Mouse (Mus musculus) liver, adult 2 months (tissue): ENCODE measurements around the gene Tmem29. TPM values are rescaled to one million over a fixed set of nuclear protein-coding genes. Genes with fewer than 3 reads are reported as not detected.
"Not testable (repeated sequence)": the region's sequence is repeated elsewhere in the genome, so short reads cannot be mapped to it uniquely, and the experiment has no call there.

Experiments
- DNase-seq: peaks from one replicate; pipeline ENCODE4 v3.0.0-alpha.2; 2011; ENCODE audit warnings: low read depth, low spot score; ENCODE audit errors: extremely low read depth
- H3K27ac ChIP-seq: fragments of 200-500 bp; replicated peaks from 2 replicates; pipeline ENCODE4 v1.5.1; 2012; ENCODE audit warnings: low read depth, mild to moderate bottlenecking, control low read depth, inconsistent platforms, low read length; ENCODE audit not compliant: insufficient read depth
- H3K27me3 ChIP-seq: fragments of 200-500 bp; 2 replicates; pipeline ENCODE4 v1.6.1; 2012; ENCODE audit warnings: mild to moderate bottlenecking, moderate library complexity, low read length, inconsistent platforms; ENCODE audit not compliant: control insufficient read depth, insufficient read depth
- H3K36me3 ChIP-seq: fragments of 200-500 bp; 2 replicates; pipeline ENCODE4 v1.6.1; 2012; ENCODE audit warnings: low read length, inconsistent platforms; ENCODE audit not compliant: control insufficient read depth, insufficient read depth
- H3K4me1 ChIP-seq: fragments of 200-500 bp; 2 replicates; pipeline ENCODE4 v1.6.1; 2011; ENCODE audit warnings: low read length; ENCODE audit not compliant: control insufficient read depth, insufficient read depth
- H3K4me3 ChIP-seq: fragments of 200-500 bp; 2 replicates; pipeline ENCODE4 v1.5.1; 2011; ENCODE audit warnings: low read depth, mild to moderate bottlenecking, control low read depth, low read length, moderate library complexity; ENCODE audit not compliant: insufficient read depth
- H3K79me2 ChIP-seq: fragments of 200-500 bp; 2 replicates; pipeline ENCODE4 v1.6.1; 2012; ENCODE audit warnings: inconsistent platforms, mild to moderate bottlenecking, low read length, moderate library complexity; ENCODE audit not compliant: control insufficient read depth, insufficient read depth
- H3K9ac ChIP-seq: fragments of 200-500 bp; 2 replicates; pipeline ENCODE4 v1.6.1; 2012; ENCODE audit warnings: low read depth, mild to moderate bottlenecking, control low read depth, inconsistent platforms, low read length
- CTCF ChIP-seq: fragments of 200-500 bp; IDR thresholded peaks from 2 replicates; pipeline ENCODE4 v1.5.1; 2011; ENCODE audit warnings: low read depth, low read length, control low read depth
- POLR2A ChIP-seq: fragments of 200-500 bp; IDR thresholded peaks from 2 replicates; pipeline ENCODE4 v1.6.1; 2011; ENCODE audit warnings: low read length, control low read depth; ENCODE audit not compliant: insufficient read depth; ENCODE audit errors: extremely low read depth
- WGBS: fragments of 180-500 bp; shearing (Covaris S2); methylation state at CpG from one replicate; pipeline ENCODE4 v1.1.7; 2018; 5-methylcytosine and 5-hydroxymethylcytosine counted together
- polyA plus RNA-seq: library from polyadenylated mRNA; depleted of rRNA; stranded (reverse); fragments of >200 nt; gene quantifications from 2 replicates; pipeline ENCODE4 v1.2.3, GENCODE M21; 2012
- total RNA-seq: library from RNA; depleted of rRNA; stranded (reverse); fragments of >200 nt; gene quantifications from 2 replicates; pipeline ENCODE4 v1.2.3, GENCODE M21; 2014

Gene Tmem29
- total and polyA plus RNA-seq, 2 experiments = 3.4 to 18.5 TPM

DNA sequence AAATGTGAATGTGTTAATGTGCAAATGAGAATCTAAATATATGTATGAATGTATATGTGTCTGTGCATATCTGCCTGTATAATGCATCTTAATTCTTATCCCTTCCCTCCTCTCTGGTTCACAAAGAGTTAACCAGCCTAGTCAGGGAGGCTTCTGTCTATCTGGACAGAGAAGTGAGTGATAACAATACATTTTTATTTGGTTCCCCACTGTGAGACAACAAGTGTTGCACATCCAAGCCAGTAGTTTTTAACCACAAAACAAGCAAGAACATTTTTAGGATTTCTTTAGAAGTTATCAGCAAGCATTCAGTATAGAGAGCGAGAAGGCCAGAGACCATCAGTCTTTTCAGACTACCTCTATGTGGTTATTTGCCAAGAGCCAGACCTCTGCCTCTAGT, 12.5 kb upstream of the Tmem29 start:
- no peaks in the 10 kb centered on the region for H3K4me1 ChIP-seq
- DNase-seq = no peak
- no peaks in the 10 kb centered on the region for H3K36me3 ChIP-seq

DNA sequence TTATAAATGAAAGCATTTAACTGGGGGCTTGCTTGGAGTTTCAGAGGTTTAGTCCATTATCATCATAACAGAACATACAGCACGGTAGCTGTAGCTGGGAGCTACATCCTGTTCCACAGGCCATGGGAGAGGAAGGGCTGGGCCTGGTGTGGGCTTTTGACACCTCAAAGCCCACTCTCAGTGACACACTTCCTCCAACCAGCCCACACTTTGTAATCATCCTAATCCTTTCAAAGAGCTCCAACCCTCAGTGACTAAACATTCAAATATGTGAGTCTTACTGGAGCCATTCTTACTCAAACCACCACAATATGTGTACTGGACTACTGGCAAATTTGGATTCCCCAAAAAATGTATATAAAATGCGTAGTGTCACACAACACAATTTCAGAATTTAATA, 9.3 kb upstream of the Tmem29 start:
- no peaks in the 10 kb centered on the region for H3K36me3 ChIP-seq
- no peak overlapping the region for H3K4me3 ChIP-seq
- H3K79me2 ChIP-seq = no peaks in the 10 kb centered on the region
- H3K4me1 ChIP-seq = no peaks in the 10 kb centered on the region
- DNase-seq = no peak
- no peak overlapping the region for H3K27ac ChIP-seq
- no peak for TF ChIP-seq CTCF
- TF ChIP-seq POLR2A = no peak
- no peak overlapping the region for H3K9ac ChIP-seq
- 88% methylated on average over 2 of the region's 2 CpGs for WGBS
- H3K27me3 ChIP-seq = no peaks in the 10 kb centered on the region

More for the DNA sequence above, 12.5 kb upstream of the Tmem29 start:
- H3K79me2 ChIP-seq = no peaks in the 10 kb centered on the region
- TF ChIP-seq CTCF = no peak
- no peak for TF ChIP-seq POLR2A
- no peaks in the 10 kb centered on the region for H3K27me3 ChIP-seq
- H3K4me3 ChIP-seq = no peak overlapping the region
- no peak overlapping the region for H3K27ac ChIP-seq
- H3K9ac ChIP-seq = no peak overlapping the region
- WGBS = 95% methylated on average over 1 of the region's 1 CpGs

DNA sequence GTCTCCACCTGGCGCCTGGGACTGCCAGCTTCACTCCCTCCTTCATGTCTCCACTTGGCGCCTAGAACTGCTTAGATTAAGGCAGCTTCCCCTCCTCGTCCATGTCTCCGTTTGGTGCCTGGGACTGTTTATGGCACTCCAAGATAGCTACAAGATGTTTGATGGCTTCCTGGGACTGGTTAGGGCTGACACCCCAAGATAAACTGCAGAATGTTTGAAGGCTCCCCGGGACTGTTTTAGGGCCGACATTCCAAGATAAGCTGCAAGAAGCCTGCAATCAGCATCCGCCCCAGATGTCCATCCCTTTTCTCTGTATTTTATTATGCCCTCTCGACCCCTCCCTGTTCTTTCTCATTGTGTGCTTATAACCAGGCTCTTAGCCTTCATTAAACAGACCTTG, 7.9 kb upstream of the Tmem29 start:
- DNase-seq, H3K27ac ChIP-seq, H3K79me2 ChIP-seq, H3K4me1 ChIP-seq, H3K27me3 ChIP-seq, H3K9ac ChIP-seq, H3K36me3 ChIP-seq, H3K4me3 ChIP-seq: not testable (repeated sequence)
- 77% methylated on average over 8 of the region's 8 CpGs for WGBS

DNA sequence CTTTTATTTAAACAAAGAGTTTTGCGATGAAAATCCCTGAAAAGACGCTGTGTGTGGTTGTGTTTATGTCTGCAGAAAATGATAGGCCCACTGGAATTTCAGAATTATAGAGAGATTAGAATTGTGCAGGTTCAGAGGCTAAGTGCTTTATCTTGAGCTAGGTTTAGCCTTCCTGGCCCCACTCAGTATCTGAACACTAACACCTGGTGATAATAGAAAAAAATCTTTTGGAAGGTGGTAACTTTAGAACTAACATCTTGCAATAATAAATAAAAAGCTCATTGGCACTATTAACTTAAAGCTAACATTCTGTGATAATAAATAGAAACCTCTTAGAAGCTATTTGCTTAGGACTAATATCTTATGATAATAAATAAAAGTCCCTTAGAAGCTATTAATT, 1.2 kb upstream of the Tmem29 start:
- H3K36me3 ChIP-seq = no peaks in the 10 kb centered on the region
- H3K4me1 ChIP-seq = 0 out of 2 replicates have a peak, but pooled peaks cover 2% of the 10 kb centered on the region
- no peaks in the 10 kb centered on the region for H3K27me3 ChIP-seq
- no peak overlapping the region for H3K4me3 ChIP-seq
- H3K9ac ChIP-seq = no peak overlapping the region
- no peak for DNase-seq
- no peak for TF ChIP-seq POLR2A
- no peak for TF ChIP-seq CTCF
- no peaks in the 10 kb centered on the region for H3K79me2 ChIP-seq
- no peak overlapping the region for H3K27ac ChIP-seq
- 60% methylated on average over 2 of the region's 2 CpGs for WGBS

DNA sequence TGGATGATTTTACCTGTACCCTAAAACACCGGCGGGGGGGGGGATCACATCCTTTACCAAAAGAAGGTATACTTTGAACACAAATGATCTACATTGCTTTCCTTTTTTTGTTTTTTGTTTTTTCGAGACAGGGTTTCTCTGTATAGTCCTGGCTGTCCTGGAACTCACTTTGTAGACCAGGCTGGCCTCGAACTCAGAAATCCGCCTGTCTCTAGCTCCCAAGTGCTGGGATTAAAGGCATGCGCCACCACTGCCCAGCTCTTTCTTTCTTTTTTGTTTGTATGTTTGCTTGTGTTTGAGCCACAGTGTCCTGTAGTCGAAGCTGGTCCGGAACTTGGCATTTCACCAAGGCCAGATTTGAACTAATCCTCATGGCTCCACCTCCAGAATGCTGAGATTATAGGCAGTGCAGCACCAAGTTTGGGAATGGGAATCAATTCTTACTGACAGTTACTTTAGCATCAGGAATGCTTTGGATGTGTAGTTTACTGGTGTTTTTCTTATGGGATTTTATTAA, 515 bp upstream of the Tmem29 start:
- H3K27ac ChIP-seq = peak overlapping the region; percentile 67
- peak overlapping the region; percentile 69 for H3K9ac ChIP-seq
- no peaks in the 10 kb centered on the region for H3K36me3 ChIP-seq
- peak; percentile 70 for DNase-seq
- TF ChIP-seq POLR2A = no peak
- no peak for TF ChIP-seq CTCF
- WGBS = 11% methylated on average over 8 of the region's 8 CpGs
- H3K27me3 ChIP-seq = no peaks in the 10 kb centered on the region
- H3K4me1 ChIP-seq = 0 out of 2 replicates have a peak, but pooled peaks cover 2% of the 10 kb centered on the region
- no peaks in the 10 kb centered on the region for H3K79me2 ChIP-seq
- H3K4me3 ChIP-seq = peak overlapping the region; percentile 64

DNA sequence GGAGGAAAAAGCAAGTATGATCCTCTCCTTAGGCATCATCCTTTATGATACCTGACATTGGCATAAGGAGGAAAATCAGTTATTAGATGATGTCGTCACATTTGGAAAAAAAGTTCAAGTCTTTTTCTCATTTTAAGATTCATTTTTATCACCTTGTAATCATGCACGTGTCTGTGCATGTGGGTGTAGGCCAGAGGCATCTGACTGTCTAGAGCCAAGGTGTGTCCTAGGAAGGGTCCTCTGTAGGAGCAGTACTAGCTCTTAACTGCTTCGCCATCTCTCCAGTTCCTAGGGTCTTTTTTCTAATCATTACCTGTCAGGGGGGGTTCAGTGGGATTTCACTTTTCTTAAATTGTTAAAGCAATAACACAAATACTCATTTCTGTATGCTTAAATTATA, 818 bp downstream of the Tmem29 start:
- TF ChIP-seq CTCF = no peak

More for the DNA sequence above, 818 bp downstream of the Tmem29 start:
- 47% methylated on average over 3 of the region's 3 CpGs for WGBS
- Histone ChIP-seq H3K4me3 (peak overlapping the region; percentile 38), H3K27me3 (no peaks in the 10 kb centered on the region), H3K36me3 (no peaks in the 10 kb centered on the region), H3K79me2 (no peaks in the 10 kb centered on the region), H3K4me1 (0 out of 2 replicates have a peak, but pooled peaks cover 2% of the 10 kb centered on the region), H3K27ac (0 out of 2 replicates have a peak overlapping the region, but pooled peaks have one; percentile 19), H3K9ac (no peak overlapping the region)
- peak; percentile 22 for DNase-seq
